Mouse (Mus musculus) kidney, adult 2 months (tissue): ENCODE data around the gene Cdk5r1. TPM values are rescaled to one million over a fixed set of nuclear protein-coding genes. Genes with fewer than 3 reads are reported as not detected.

Source experiments
- DNase-seq: peaks from one replicate; pipeline ENCODE4 v3.0.0; 2021
- H3K27ac ChIP-seq: fragments of 200-500 bp; 2 replicates; pipeline ENCODE4 v1.5.1; 2012; ENCODE audit warnings: low read depth, low read length, control low read depth, inconsistent platforms; ENCODE audit not compliant: insufficient read depth
- H3K27me3 ChIP-seq: fragments of 200-500 bp; replicated peaks from 2 replicates; pipeline ENCODE4 v1.6.1; 2012; ENCODE audit warnings: mild to moderate bottlenecking, moderate library complexity, low read length, inconsistent platforms; ENCODE audit not compliant: control insufficient read depth, insufficient read depth
- H3K36me3 ChIP-seq: fragments of 200-500 bp; 2 replicates; pipeline ENCODE4 v1.6.1; 2012; ENCODE audit warnings: mild to moderate bottlenecking, moderate library complexity, low read length, inconsistent platforms; ENCODE audit not compliant: control insufficient read depth, insufficient read depth
- H3K4me1 ChIP-seq: fragments of 200-500 bp; 2 replicates; pipeline ENCODE4 v1.6.1; 2011; ENCODE audit warnings: low read length; ENCODE audit not compliant: control insufficient read depth, insufficient read depth
- H3K4me3 ChIP-seq: fragments of 200-500 bp; 2 replicates; pipeline ENCODE4 v1.5.1; 2011; ENCODE audit warnings: mild to moderate bottlenecking, low read depth, low read length, control low read depth; ENCODE audit not compliant: insufficient read depth
- CTCF ChIP-seq: fragments of 200-500 bp; conservative IDR thresholded peaks from 2 replicates; pipeline ENCODE4 v1.5.1; 2011; ENCODE audit warnings: low read depth, mild to moderate bottlenecking, control low read depth, low read length, moderate library complexity, mixed read lengths; ENCODE audit not compliant: insufficient read depth, insufficient read length
- POLR2A ChIP-seq: fragments of 200-500 bp; IDR thresholded peaks from one replicate; pipeline ENCODE4 v1.6.1; 2011; ENCODE audit warnings: low read depth, low read length, control low read depth
- WGBS: fragments of 180-500 bp; shearing (Covaris S2); methylation state at CpG from one replicate; pipeline ENCODE4 v1.1.7; 2018; 5-methylcytosine and 5-hydroxymethylcytosine counted together
- polyA plus RNA-seq: library from polyadenylated mRNA; depleted of rRNA; stranded (reverse); fragments of >200 nt; gene quantifications from 2 replicates; pipeline ENCODE4 v1.2.3, GENCODE M21; 2012

Gene Cdk5r1
- polyA plus RNA-seq, 1 experiment: 1.0 TPM

DNA sequence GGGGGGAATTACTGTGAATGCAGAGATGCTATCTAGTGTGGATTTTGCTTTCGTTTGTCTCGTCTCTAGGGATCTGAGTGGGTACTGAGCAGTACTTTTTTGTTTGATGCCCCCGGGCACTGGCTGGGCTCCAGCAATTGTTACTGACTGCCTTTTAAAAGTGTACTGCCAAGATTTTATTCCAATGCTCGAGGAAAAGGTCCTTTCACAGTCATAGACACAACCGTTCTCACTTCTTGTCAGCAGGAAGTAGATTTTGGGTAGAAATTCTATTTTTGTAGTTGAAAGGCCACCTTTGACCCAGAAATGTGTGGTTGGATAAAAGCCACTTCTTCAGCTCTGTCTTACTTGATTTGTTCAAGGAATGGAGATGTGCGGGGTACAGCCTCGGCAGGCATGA, 37.0 kb downstream of the Cdk5r1 start:
- Histone ChIP-seq H3K36me3 (no peaks in the 10 kb centered on the region), H3K4me1 (no peaks in the 10 kb centered on the region), H3K4me3 (no peak overlapping the region), H3K27me3 (no peaks in the 10 kb centered on the region), H3K27ac (no peak overlapping the region)
- WGBS: 55% methylated on average over 7 of the region's 7 CpGs
- TF ChIP-seq CTCF: no peak
- TF ChIP-seq POLR2A: no peak
- DNase-seq: peak; percentile 43

DNA sequence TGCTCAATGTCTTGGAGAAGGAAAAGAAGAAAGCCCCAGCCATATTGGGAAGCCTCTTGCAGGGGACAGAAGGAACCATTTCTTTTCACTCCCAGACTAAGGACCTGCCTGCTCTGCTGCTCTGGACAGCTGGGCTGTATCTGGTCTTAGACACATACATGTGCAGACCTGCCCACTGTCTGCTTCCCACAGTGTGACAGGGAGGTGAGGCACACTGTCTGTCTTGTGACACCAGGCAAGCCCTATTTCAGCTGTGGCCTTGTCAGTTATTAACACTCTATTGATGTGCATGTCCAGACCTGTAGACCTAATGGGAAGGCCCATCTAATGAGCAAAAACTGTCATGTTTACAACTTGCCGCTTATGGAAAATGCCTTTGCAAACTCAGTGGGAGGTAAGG, 38.5 kb downstream of the Cdk5r1 start:
- DNase-seq: no peak
- Histone ChIP-seq H3K4me3 (no peak overlapping the region), H3K4me1 (no peaks in the 10 kb centered on the region), H3K36me3 (no peaks in the 10 kb centered on the region), H3K27me3 (no peaks in the 10 kb centered on the region), H3K27ac (no peak overlapping the region)
- WGBS: 74% methylated on average over 1 of the region's 1 CpGs
- TF ChIP-seq POLR2A (no peak), CTCF (no peak)

- DNase-seq: no peak
- H3K4me3 ChIP-seq: no peak overlapping the region
- H3K27me3 ChIP-seq: no peaks in the 10 kb centered on the region
- WGBS: 91% methylated on average over 8 of the region's 8 CpGs
- no peaks in the 10 kb centered on the region for H3K4me1 ChIP-seq
- TF ChIP-seq POLR2A: no peak
- no peak for TF ChIP-seq CTCF
- no peak overlapping the region for H3K27ac ChIP-seq
- no peaks in the 10 kb centered on the region for H3K36me3 ChIP-seq
Measured at GRCm38 (mm10) chr11:80515895-80516294, 39.1 kb downstream of the Cdk5r1 start.

DNA sequence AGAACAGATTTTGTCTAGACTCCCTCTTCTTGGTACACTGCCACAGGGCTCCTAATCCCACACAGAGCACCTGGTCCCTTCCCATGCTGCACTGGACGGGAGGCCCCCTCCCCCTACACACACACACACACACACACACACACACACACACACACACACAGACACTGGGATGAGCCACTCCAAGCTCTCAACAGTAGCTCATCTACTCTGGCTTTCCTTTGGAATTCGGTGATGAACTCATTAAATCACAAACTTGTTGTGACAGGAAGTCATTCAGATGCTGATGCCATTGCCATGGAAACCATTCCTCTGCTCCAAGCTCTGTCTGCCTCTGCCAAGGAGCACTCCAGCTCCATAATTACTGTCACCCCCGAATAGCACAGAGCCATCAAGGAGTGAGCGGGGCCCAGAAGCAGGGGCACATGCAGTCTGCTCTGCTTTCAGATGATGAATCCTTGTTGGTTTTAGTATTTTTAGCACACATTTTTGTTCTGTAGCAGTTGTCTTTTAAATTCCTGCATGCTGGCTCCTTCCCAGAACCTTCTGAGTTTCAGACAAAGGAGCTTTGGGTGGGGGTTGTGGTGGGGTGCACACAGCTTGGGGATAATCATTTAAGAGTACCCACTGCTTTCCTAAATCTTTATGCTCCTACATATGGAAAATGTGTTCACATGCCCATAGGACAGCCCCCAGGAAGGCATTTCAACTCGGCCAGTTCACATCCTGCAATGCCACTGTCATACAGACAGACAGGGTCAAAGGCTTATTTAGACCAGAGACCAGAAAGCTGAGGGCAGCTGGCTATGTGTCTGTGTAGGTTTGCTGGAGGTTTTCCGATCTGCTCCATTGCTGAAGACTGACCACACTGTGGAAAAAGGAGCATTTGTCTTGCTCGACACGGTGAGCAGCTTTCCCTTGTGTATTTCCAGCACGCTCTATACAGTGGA, 41.9 kb downstream of the Cdk5r1 start:
- Histone ChIP-seq H3K27ac (no peak overlapping the region), H3K4me3 (no peak overlapping the region), H3K36me3 (no peaks in the 10 kb centered on the region), H3K27me3 (no peaks in the 10 kb centered on the region), H3K4me1 (0 out of 2 replicates have a peak, but pooled peaks cover 5% of the 10 kb centered on the region)
- DNase-seq: peak; percentile 37
- WGBS: 61% methylated on average over 9 of the region's 9 CpGs
- TF ChIP-seq CTCF: no peak
- no peak for TF ChIP-seq POLR2A

- H3K27me3 ChIP-seq: no peaks in the 10 kb centered on the region
- no peaks in the 10 kb centered on the region for H3K36me3 ChIP-seq
- DNase-seq: no peak
- WGBS: 70% methylated on average over 2 of the region's 2 CpGs
- H3K27ac ChIP-seq: no peak overlapping the region
- H3K4me1 ChIP-seq: 0 out of 2 replicates have a peak, but pooled peaks cover 5% of the 10 kb centered on the region
- no peak overlapping the region for H3K4me3 ChIP-seq
- no peak for TF ChIP-seq POLR2A
- no peak for TF ChIP-seq CTCF
Measured at GRCm38 (mm10) chr11:80521148-80521547, 44.3 kb downstream of the Cdk5r1 start.

DNA sequence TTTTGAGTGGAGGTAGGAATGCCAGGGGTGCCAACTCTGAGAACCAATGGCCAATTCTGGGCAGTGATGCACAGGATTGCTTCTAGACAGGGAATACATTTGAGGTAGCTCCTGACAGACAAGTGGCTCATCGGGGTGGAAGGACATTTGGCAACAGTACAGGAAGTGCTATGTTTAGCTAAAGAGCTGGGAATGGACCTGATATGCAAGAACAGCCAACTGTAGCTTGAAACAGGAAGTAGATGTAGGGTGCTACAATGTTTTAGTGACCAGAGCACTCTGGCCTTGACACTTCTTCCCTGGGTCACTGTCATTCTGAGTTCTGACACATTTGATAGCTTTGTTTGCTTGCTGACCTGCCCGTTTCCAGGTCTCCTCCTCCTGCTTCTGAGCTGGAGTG, 46.0 kb downstream of the Cdk5r1 start:
- peak; percentile 32 for DNase-seq
- no peak overlapping the region for H3K4me3 ChIP-seq
- 20% methylated on average over 2 of the region's 2 CpGs for WGBS
- no peaks in the 10 kb centered on the region for H3K36me3 ChIP-seq
- peak overlapping the region; percentile 6; the same call in 1 of the 2 replicates for H3K27ac ChIP-seq
- H3K27me3 ChIP-seq: no peaks in the 10 kb centered on the region
- 0 out of 2 replicates have a peak, but pooled peaks cover 5% of the 10 kb centered on the region for H3K4me1 ChIP-seq
- TF ChIP-seq POLR2A (no peak), CTCF (no peak)

DNA sequence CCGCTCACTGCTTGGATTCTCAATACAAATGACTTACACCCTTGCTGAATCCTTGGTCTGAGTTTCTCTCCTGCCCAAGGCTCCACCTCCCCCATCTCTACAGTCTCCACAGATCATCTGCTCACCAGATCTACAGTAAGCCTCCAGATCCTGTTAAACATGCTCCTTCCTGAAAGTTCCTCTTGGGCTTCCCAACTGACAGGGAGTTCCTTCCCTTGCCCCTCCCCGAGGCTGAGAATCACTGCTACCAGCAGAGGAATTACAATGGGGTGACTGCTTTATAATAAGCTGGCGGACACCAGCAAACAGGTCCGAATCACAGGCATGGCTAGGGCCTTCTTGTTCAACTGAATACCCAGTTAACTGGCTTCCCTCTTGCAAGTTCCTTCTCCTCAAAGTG, 46.6 kb downstream of the Cdk5r1 start:
- peak; percentile 40 for DNase-seq
- peak overlapping the region; percentile 6 for H3K27ac ChIP-seq

More for the DNA sequence above, 46.6 kb downstream of the Cdk5r1 start:
- Histone ChIP-seq H3K27me3 (no peaks in the 10 kb centered on the region), H3K36me3 (no peaks in the 10 kb centered on the region), H3K4me3 (no peak overlapping the region), H3K4me1 (0 out of 2 replicates have a peak, but pooled peaks cover 5% of the 10 kb centered on the region)
- no peak for TF ChIP-seq POLR2A
- no peak for TF ChIP-seq CTCF
- 63% methylated on average over 4 of the region's 4 CpGs for WGBS
